Mouse (Mus musculus) bone marrow, adult 2 months (tissue): Measurements from ENCODE around the gene Sart3. TPM values are rescaled to one million over a fixed set of nuclear protein-coding genes. Genes with fewer than 3 reads are reported as not detected.
A peak's percentile ranks its signal among the peaks of the same experiment; 100 is the strongest.

Source experiments
- H3K27ac ChIP-seq: fragments of 200-500 bp; 2 replicates; pipeline ENCODE4 v1.5.1; 2012; ENCODE audit warnings: low read depth, mild to moderate bottlenecking, control low read depth, inconsistent platforms, low read length; ENCODE audit not compliant: control insufficient read depth, poor library complexity, insufficient read depth
- H3K4me1 ChIP-seq: fragments of 200-500 bp; 2 replicates; pipeline ENCODE4 v1.6.1; 2011; ENCODE audit warnings: low read length; ENCODE audit not compliant: control insufficient read depth, insufficient read depth
- H3K4me3 ChIP-seq: fragments of 200-500 bp; replicated peaks from 2 replicates; pipeline ENCODE3; 2011; ENCODE audit warnings: mild to moderate bottlenecking, low read depth, low read length, control low read depth; ENCODE audit not compliant: control insufficient read depth
- CTCF ChIP-seq: fragments of 200-500 bp; IDR thresholded peaks from 2 replicates; pipeline ENCODE4 v1.5.1; 2011; ENCODE audit warnings: low read length, control low read depth; ENCODE audit not compliant: control insufficient read depth, insufficient read depth
- POLR2A ChIP-seq: fragments of 200-500 bp; IDR thresholded peaks from 2 replicates; pipeline ENCODE4 v1.6.1; 2011; ENCODE audit warnings: low read depth, mild to moderate bottlenecking, control low read depth, low read length, borderline replicate concordance; ENCODE audit not compliant: control insufficient read depth
- WGBS: fragments of 180-500 bp; shearing (Covaris S2); methylation state at CpG from one replicate; pipeline ENCODE4 v1.1.7; 2018; 5-methylcytosine and 5-hydroxymethylcytosine counted together
- polyA plus RNA-seq: library from polyadenylated mRNA; stranded (reverse); fragments of >200 nt; gene quantifications from 2 replicates; pipeline ENCODE4 v1.2.4, GENCODE M21; 2011; ENCODE audit warnings: low replicate concordance; ENCODE audit not compliant: missing spikeins, insufficient read depth, insufficient read length

Sart3 gene
- polyA plus RNA-seq, 1 experiment = 57.4 TPM

DNA sequence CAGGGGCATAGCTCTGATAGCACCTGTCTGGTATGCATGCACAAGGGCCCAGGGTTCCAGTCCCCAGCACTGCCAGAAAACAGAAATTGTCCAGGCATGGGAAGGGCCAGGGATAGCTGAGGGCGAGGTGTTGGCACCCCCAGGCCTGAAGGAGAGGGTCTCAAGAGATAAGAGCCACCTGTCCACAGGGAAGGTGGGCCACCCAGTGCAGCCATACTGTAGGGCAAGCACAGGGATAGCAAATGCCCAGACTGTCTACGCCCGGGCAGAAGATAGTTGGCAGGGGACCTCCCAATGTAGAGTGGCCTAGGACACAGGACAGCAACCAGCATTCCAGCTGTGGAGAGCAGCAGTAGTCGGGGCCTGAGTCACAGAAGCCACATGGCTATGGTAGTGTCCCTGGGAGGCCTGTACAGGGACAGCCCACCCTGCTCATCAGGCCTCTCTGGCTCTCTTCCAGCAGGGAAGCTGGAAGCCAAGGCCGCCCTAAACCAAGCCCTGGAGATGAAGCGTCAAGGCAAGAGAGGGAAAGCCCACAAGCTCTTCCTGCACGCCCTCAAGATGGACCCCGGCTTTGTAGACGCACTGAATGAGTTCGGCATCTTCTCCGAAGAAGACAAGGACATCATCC is 34.6 kb downstream of the Sart3 start:
- 88% methylated on average over 11 of the region's 11 CpGs for WGBS
- H3K27ac ChIP-seq = no peak overlapping the region
- TF ChIP-seq CTCF = no peak
- TF ChIP-seq POLR2A = no peak
- H3K4me1 ChIP-seq = peaks cover 1% of the 10 kb centered on the region; the same call in 1 of the 2 replicates
- H3K4me3 ChIP-seq = no peak overlapping the region

DNA sequence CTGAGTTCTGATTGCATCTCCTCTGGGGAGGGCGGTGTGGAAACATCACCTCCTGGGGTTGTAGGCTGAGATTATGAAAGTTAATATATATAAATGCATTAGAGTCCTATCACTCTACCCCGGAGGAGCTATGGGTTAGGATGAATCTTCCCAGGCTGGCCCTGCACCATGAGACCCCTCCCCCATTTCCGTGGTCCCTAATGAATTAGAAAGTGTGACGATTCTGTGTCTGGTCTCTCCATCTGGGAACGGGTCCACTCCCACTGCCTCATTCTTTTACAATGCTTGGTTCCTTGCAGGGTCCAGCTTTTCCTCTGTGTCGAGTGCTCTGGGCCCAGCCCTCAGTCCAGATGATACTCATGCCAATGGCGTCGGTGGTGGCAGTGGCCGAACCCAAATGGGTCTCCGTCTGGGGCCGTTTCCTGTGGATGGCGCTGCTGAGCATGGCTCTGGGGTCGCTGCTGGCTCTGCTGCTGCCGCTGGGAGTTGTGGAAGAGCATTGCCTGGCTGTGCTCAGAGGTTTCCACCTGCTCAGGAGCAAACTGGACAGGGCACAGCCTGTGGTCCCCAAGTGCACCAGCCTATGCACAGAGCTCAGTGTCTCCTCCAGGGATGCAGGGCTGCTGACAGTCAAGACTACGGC is 35.7 kb downstream of the Sart3 start:
- no peak overlapping the region for H3K27ac ChIP-seq
- TF ChIP-seq CTCF = no peak
- no peak for TF ChIP-seq POLR2A
- peak overlapping the region; percentile 83 for H3K4me3 ChIP-seq
- H3K4me1 ChIP-seq = peaks cover 1% of the 10 kb centered on the region; the same call in 1 of the 2 replicates
- 57% methylated on average over 15 of the region's 15 CpGs for WGBS

DNA sequence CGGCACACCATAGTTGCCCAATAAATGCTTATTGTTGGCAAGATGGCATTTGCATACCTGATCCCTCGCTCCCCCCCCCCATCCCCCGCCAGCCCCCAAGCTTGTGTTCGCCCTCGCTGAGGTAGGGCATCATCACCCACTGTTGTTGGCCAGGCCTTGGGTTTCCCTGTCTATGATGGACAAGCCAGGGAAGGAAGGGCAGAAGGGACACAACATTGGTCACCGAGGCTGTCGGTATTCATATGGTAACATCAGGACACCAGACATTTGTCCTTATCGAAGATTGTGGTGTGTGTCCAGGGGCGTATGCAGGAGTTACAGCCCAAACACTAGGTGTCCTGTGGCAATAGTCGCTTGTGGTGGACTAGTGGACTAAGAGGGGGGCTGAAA is 36.2 kb downstream of the Sart3 start:
- TF ChIP-seq CTCF = no peak
- no peak for TF ChIP-seq POLR2A
- peaks cover 1% of the 10 kb centered on the region; the same call in 1 of the 2 replicates for H3K4me1 ChIP-seq
- H3K27ac ChIP-seq = peak overlapping the region; percentile 97
- peak overlapping the region; percentile 83 for H3K4me3 ChIP-seq
- WGBS = 1% methylated on average over 10 of the region's 10 CpGs

DNA sequence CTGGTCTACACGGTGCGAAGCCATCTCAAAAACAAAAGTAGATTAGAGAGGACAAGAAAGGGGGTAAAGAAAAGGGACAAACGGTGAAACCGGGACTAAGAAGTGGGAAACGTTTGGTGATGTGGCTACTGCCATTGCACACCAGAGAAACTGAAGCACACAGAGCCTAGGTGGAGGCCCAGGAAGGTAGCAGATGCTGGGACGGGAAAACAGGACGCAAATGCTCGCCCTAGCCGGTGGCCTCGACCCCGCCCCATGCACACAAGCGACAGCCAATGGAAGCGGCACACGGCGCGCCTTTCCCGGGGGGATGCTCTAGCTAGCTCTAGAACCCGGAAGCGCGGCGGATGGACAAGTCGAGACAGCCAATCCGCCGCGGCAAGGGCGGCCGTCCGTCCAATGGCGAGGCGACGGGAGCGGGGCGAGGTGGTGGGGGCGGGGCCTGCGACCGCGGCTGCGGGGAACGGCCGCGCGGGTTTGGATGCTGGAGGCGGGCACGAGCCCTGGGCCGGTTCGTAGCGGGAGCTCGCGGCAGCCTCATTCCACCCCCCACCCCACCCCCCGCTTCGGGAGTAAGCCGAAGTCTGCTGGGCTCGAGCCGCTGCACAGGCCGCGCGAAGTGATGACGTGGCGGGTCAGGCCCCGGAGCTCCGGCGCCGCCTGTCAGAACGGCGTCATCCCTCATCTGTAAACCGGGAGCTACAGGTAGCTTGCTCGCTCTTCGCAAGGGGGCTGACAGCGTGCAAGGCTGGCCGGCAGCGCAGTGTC is 36.8 kb downstream of the Sart3 start, which contains the start of gene Ficd:
Gene Ficd, plus strand, starts transcription at position 459 of the 768 bp plus-strand sequence.
- under 1% methylated on average over 71 of the region's 71 CpGs for WGBS
- peak within 1 kb of the TSS; percentile 83 for H3K4me3 ChIP-seq
- peak within 1 kb of the TSS; percentile 97 for H3K27ac ChIP-seq
- peaks cover 1% of the 10 kb centered on the region; the same call in 1 of the 2 replicates for H3K4me1 ChIP-seq
- TF ChIP-seq CTCF (no peak), POLR2A (peak; percentile 62; the same call in 1 of the 2 replicates)

DNA sequence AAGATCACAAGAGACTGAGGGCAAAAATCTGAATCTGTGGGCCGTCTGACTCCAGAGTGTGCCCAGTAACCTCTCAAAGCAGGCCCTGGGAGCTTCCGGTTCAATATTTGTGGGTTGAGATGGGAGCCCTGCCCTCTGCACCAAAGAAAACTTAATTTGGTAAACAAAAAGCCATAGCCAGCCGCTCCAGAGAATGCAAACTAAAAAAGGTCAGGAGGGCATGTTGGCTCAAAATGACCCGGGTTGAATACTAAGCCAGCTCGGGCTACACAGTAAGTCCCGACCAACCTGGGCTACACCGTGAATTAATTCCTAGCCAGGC is 37.3 kb downstream of the Sart3 start:
- H3K4me1 ChIP-seq = peaks cover 1% of the 10 kb centered on the region; the same call in 1 of the 2 replicates
- peak overlapping the region; percentile 83 for H3K4me3 ChIP-seq
- 31% methylated on average over 7 of the region's 7 CpGs for WGBS
- peak overlapping the region; percentile 97 for H3K27ac ChIP-seq
- TF ChIP-seq POLR2A (no peak), CTCF (no peak)

DNA sequence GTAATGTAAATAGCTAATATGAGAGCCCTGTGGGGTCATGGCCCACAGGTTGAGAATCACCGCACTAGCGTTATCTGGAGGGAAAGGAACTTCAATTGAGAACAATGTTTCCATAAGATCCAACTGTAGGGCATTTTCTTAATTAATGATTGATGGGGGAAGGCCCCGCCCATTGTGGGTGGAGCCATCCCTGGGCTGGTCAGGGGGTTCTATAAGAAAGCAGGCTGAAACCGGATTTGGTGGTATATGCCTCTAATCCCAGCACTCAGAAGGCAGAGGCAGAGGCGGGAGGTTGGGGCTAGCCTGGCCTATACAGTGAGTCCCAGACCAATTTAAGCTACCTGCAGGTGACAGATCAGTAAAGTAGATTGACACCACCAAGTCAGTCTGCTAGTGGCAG is 37.9 kb downstream of the Sart3 start:
- peaks cover 1% of the 10 kb centered on the region; the same call in 1 of the 2 replicates for H3K4me1 ChIP-seq
- no peak for TF ChIP-seq POLR2A
- TF ChIP-seq CTCF = no peak
- H3K4me3 ChIP-seq = no peak overlapping the region
- no peak overlapping the region for H3K27ac ChIP-seq
- WGBS = 80% methylated on average over 5 of the region's 5 CpGs

DNA sequence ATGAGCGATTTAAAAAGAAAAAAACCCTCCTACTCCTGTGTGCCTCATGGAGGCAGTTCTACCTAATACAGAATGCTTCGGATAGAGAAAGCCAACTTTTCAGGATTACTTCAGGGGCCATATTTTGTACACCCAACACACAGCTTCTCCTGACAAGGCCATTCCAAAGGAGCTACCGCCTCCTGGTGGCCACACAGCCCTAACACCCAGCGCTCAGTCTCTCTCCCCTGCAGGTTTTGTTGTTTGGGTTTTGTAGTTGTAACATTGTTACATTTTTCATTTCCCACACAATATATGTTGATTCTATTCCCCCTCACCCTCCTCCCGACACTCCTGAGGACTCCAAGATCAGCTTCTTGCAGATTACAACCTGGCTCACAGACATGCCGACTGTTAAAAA is 40.1 kb downstream of the Sart3 start:
- no peak overlapping the region for H3K4me3 ChIP-seq
- no peak overlapping the region for H3K27ac ChIP-seq
- H3K4me1 ChIP-seq = peaks cover 1% of the 10 kb centered on the region; the same call in 1 of the 2 replicates
- TF ChIP-seq CTCF = peak; percentile 74
- no peak for TF ChIP-seq POLR2A
- 28% methylated on average over 6 of the region's 6 CpGs for WGBS

DNA sequence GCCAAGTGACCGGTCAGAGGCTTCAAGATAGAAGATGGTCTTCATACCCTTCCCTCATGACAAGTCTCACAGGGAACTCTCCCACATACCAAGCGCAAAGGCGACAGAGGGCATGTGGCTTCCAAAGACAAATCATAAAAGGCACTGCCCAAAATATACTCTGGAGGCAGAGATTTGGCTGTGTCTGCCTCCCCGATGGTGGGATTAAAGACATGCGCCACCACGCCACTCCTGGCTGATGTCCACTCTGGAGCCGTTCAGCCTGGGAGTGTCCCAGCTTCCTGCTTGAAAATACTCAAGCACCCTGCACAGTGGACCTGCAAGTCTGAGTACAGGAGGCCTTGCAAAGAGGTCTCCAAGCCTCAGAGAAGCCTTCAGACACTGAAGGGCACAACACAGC is 41.1 kb downstream of the Sart3 start:
- 82% methylated on average over 7 of the region's 7 CpGs for WGBS
- no peak overlapping the region for H3K4me3 ChIP-seq
- no peak for TF ChIP-seq POLR2A
- TF ChIP-seq CTCF = no peak
- H3K4me1 ChIP-seq = peaks cover 1% of the 10 kb centered on the region; the same call in 1 of the 2 replicates
- no peak overlapping the region for H3K27ac ChIP-seq
